Mouse (Mus musculus): ENCODE data around the gene 2810004N23Rik. TPM values are rescaled to one million over a fixed set of nuclear protein-coding genes. Genes with fewer than 3 reads are reported as not detected.

Gene 2810004N23Rik
- polyA plus RNA-seq, 1 experiment, result 13.6 TPM

DNA sequence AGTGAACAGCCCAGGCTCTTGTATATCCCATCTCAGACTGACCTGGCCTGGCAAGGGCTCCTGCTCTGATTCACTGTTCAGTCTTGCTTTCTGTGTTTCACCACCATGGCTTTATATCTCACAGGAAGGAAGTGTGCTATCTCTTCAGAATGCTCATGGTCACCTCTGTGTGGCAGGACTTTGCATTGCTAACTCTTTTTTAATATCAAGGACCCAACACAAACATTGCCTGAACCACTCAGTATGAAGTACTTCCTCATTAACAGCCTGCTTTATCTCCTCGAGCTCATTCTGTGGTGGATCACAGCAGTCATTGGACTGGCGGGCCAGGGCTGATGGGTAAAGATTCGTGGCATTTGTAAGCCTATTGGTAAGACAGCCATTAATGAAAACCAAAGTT lies 3.7 kb upstream of the 2810004N23Rik start:
- TF ChIP-seq POLR2A (IDR thresholded peaks at IDR 0.05; ENCODE audit: low read depth, low read length), result no peak
- TF ChIP-seq CTCF (conservative IDR thresholded peaks at IDR 0.05; ENCODE audit: insufficient read depth, insufficient read length, low read depth, low read length), result no peak
- Histone ChIP-seq H3K27me3 (replicated peaks; ENCODE audit: control insufficient read depth, insufficient read depth, low read length) (no peaks in the 10 kb centered on the region), H3K4me1 (ENCODE audit: control insufficient read depth, insufficient read depth, low read length) (peaks cover 5% of the 10 kb centered on the region; the same call in 1 of the 2 replicates), H3K4me3 (ENCODE audit: insufficient read depth, low read depth, low read length) (no peak overlapping the region), H3K27ac (ENCODE audit: insufficient read depth, low read depth, low read length) (no peak overlapping the region), H3K36me3 (ENCODE audit: control insufficient read depth, insufficient read depth, low read length) (no peaks in the 10 kb centered on the region)
- 70% methylated on average over 3 of the region's 3 CpGs for WGBS
- no peak for DNase-seq

DNA sequence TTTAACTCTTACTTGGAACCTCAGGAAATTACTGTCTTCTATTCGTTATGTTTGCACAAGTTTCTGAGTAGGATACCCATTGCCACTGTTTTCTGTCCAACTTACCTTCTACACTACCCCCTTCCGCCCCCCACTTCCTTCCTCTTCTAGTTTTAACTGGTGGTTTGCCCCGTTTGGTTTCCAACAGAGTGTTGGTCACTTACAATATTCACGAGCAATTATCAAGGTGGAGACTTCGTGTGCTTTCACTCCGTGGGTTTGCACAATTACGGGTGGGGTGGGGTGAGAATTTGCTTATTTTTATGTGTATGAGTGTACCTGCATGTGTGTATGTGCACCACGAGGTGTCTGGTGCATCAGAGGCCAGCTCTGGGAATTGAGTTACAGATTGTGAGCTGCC lies 809 bp upstream of the 2810004N23Rik start:
- Histone ChIP-seq H3K27me3 (replicated peaks; ENCODE audit: control insufficient read depth, insufficient read depth, low read length) (no peaks in the 10 kb centered on the region), H3K4me1 (ENCODE audit: control insufficient read depth, insufficient read depth, low read length) (peaks cover 5% of the 10 kb centered on the region; the same call in 1 of the 2 replicates), H3K4me3 (ENCODE audit: insufficient read depth, low read depth, low read length) (peak overlapping the region; percentile 98), H3K36me3 (ENCODE audit: control insufficient read depth, insufficient read depth, low read length) (no peaks in the 10 kb centered on the region; the same call in 1 of the 2 replicates), H3K27ac (ENCODE audit: insufficient read depth, low read depth, low read length) (no peak overlapping the region)
- DNase-seq, result no peak
- TF ChIP-seq POLR2A (IDR thresholded peaks at IDR 0.05; ENCODE audit: low read depth, low read length) (no peak), CTCF (conservative IDR thresholded peaks at IDR 0.05; ENCODE audit: insufficient read depth, insufficient read length, low read depth, low read length) (no peak)
- 7% methylated on average over 8 of the region's 8 CpGs for WGBS

DNA sequence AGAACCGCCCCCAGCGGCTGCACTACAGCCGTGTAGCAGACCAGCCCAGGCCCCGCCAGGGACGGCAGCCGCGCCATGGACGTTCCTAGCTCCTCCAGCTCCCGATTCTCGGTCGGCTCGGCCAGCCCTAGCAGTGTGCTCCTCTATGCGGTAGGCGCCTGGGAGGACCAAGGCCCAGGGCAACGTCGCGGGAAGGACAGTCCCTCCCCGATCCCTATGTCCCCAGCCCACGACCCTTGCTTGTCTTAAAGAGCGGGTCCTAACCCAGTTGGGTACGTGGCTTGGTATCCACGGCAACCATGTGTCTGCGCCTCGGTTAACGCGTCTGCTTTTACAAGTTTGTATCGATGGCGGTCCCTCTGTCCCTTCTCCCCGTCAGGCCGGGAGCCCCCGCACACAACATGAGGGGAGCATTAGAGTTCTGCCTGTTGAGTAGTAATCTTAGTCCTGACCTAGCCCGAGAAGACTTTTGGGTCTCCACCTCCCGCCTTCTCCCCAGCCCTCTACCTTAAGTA lies 300 bp upstream of the 2810004N23Rik start:
- H3K4me1 ChIP-seq (ENCODE audit: control insufficient read depth, insufficient read depth, low read length), result peaks cover 5% of the 10 kb centered on the region; the same call in 1 of the 2 replicates
- under 1% methylated on average over 33 of the region's 33 CpGs for WGBS

DNA sequence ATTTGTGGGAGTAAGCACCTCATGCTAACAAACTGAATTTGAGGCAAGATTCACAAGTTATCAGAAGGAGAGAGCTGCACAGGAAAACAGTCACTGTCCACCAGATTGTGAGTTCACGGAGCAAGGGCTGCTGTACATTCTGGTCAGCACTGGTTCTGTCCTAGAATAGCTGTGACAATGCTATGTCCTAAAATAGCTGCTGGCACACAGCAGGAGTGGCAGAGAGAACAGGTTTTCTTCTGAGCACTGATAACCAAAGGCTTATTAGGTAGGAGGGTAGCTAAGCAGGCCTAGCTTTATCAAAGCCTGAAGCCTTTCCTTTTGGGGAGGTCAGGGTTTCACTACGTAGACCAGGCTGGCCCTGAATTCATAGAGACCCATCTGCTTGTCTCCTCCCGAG lies 2.7 kb downstream of the 2810004N23Rik start:
- Histone ChIP-seq H3K36me3 (ENCODE audit: control insufficient read depth, insufficient read depth, low read length) (no peaks in the 10 kb centered on the region; the same call in 1 of the 2 replicates), H3K27ac (ENCODE audit: insufficient read depth, low read depth, low read length) (no peak overlapping the region), H3K4me3 (ENCODE audit: insufficient read depth, low read depth, low read length) (no peak overlapping the region), H3K4me1 (ENCODE audit: control insufficient read depth, insufficient read depth, low read length) (peaks cover 5% of the 10 kb centered on the region; the same call in 1 of the 2 replicates), H3K27me3 (replicated peaks; ENCODE audit: control insufficient read depth, insufficient read depth, low read length) (no peaks in the 10 kb centered on the region)
- no peak for DNase-seq
- TF ChIP-seq CTCF (conservative IDR thresholded peaks at IDR 0.05; ENCODE audit: insufficient read depth, insufficient read length, low read depth, low read length) (no peak), POLR2A (IDR thresholded peaks at IDR 0.05; ENCODE audit: low read depth, low read length) (no peak)
- WGBS, result 93% methylated on average over 3 of the region's 3 CpGs

More for the DNA sequence above, 300 bp upstream of the 2810004N23Rik start:
- Histone ChIP-seq H3K4me3 (ENCODE audit: insufficient read depth, low read depth, low read length) (peak overlapping the region; percentile 98), H3K27me3 (replicated peaks; ENCODE audit: control insufficient read depth, insufficient read depth, low read length) (no peaks in the 10 kb centered on the region), H3K27ac (ENCODE audit: insufficient read depth, low read depth, low read length) (peak overlapping the region; percentile 46), H3K36me3 (ENCODE audit: control insufficient read depth, insufficient read depth, low read length) (no peaks in the 10 kb centered on the region; the same call in 1 of the 2 replicates)
- no peak for DNase-seq
- TF ChIP-seq POLR2A (IDR thresholded peaks at IDR 0.05; ENCODE audit: low read depth, low read length), result peak; percentile 1
- no peak for TF ChIP-seq CTCF (conservative IDR thresholded peaks at IDR 0.05; ENCODE audit: insufficient read depth, insufficient read length, low read depth, low read length)

DNA sequence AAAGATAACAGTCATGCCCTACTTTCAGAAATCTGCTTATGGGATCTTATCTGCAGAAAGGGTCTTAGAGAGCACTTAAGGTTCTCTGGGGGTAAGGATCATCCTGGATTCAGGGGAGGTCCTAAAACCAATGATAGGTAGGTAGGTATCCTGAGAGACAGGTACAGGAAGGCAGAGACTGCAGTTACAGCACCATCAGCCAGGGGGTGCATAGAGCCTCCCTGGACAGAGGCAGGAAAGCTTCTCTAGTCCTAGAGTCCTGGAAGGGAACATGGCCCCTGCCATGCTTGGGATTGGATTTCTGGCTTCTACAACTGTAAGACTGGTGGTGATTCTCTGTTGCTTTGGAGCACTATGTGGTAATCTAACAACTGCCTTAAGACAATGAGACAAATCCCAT lies 3.5 kb downstream of the 2810004N23Rik start:
- TF ChIP-seq POLR2A (IDR thresholded peaks at IDR 0.05; ENCODE audit: low read depth, low read length) (no peak), CTCF (conservative IDR thresholded peaks at IDR 0.05; ENCODE audit: insufficient read depth, insufficient read length, low read depth, low read length) (peak; percentile 71)
- no peak overlapping the region for H3K4me3 ChIP-seq (ENCODE audit: insufficient read depth, low read depth, low read length)
- H3K27ac ChIP-seq (ENCODE audit: insufficient read depth, low read depth, low read length), result no peak overlapping the region
- no peaks in the 10 kb centered on the region; the same call in 1 of the 2 replicates for H3K36me3 ChIP-seq (ENCODE audit: control insufficient read depth, insufficient read depth, low read length)
- no peaks in the 10 kb centered on the region for H3K27me3 ChIP-seq (replicated peaks; ENCODE audit: control insufficient read depth, insufficient read depth, low read length)
- peak; percentile 47 for DNase-seq
- peaks cover 5% of the 10 kb centered on the region; the same call in 1 of the 2 replicates for H3K4me1 ChIP-seq (ENCODE audit: control insufficient read depth, insufficient read depth, low read length)

DNA sequence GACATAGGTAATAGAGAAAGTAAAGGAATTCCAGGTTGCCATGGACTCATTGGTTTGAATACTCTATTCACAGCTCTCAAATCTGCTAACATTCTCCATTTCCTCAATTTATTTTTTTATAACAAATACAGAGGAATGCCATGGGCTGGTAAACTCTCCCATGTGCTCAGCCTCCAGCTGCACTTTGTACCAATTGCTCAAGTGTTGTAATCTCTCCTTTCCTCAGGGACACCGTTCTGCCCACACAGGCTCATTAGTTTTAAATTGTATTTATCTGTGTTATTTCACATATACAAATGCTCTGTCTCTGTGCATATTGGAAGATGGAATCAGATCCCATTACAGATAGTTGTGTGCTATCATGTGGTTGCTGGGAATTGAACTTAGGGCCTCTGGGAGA lies 9.4 kb downstream of the 2810004N23Rik start:
- H3K27me3 ChIP-seq (replicated peaks; ENCODE audit: control insufficient read depth, insufficient read depth, low read length), result no peaks in the 10 kb centered on the region
- no peaks in the 10 kb centered on the region for H3K36me3 ChIP-seq (ENCODE audit: control insufficient read depth, insufficient read depth, low read length)
- H3K4me1 ChIP-seq (ENCODE audit: control insufficient read depth, insufficient read depth, low read length), result no peaks in the 10 kb centered on the region
- DNase-seq, result peak; percentile 31
- no peak overlapping the region for H3K27ac ChIP-seq (ENCODE audit: insufficient read depth, low read depth, low read length)
- no peak for TF ChIP-seq CTCF (conservative IDR thresholded peaks at IDR 0.05; ENCODE audit: insufficient read depth, insufficient read length, low read depth, low read length)
- TF ChIP-seq POLR2A (IDR thresholded peaks at IDR 0.05; ENCODE audit: low read depth, low read length), result no peak
- H3K4me3 ChIP-seq (ENCODE audit: insufficient read depth, low read depth, low read length), result no peak overlapping the region
- 65% methylated on average over 1 of the region's 1 CpGs for WGBS

DNA sequence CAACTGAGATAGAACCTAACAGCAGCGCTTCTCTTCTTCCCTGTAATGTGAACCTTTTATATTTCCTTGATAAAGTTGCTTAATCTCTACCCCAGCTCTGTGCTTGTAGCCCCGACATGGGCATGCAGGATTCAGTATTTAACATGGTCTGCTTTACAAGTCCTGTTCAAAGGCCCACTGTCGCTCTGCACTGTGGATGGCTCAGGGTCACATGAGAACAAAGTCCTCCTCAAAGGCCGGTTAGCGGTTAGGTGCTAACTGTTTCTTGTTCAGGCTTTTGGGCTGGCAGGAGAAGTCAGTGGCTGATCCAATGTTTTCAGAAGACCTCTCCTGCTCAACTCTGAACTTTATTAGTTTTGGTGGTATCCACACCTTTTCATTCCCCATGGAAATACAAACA lies 17.3 kb downstream of the 2810004N23Rik start:
- DNase-seq, result peak; percentile 67
- H3K27ac ChIP-seq (ENCODE audit: insufficient read depth, low read depth, low read length), result no peak overlapping the region
- no peak overlapping the region for H3K4me3 ChIP-seq (ENCODE audit: insufficient read depth, low read depth, low read length)
- H3K27me3 ChIP-seq (replicated peaks; ENCODE audit: control insufficient read depth, insufficient read depth, low read length), result no peaks in the 10 kb centered on the region
- H3K36me3 ChIP-seq (ENCODE audit: control insufficient read depth, insufficient read depth, low read length), result no peaks in the 10 kb centered on the region; the same call in 1 of the 2 replicates
- 61% methylated on average over 5 of the region's 5 CpGs for WGBS
- no peaks in the 10 kb centered on the region for H3K4me1 ChIP-seq (ENCODE audit: control insufficient read depth, insufficient read depth, low read length)
- no peak for TF ChIP-seq CTCF (conservative IDR thresholded peaks at IDR 0.05; ENCODE audit: insufficient read depth, insufficient read length, low read depth, low read length)
- TF ChIP-seq POLR2A (IDR thresholded peaks at IDR 0.05; ENCODE audit: low read depth, low read length), result no peak
